Mouse (Mus musculus): ENCODE results near the gene Calhm1.

- no peak for TF ChIP-seq CTCF (IDR thresholded peaks at IDR 0.05; ENCODE audit: low read depth, low read length)
- TF ChIP-seq POLR2A (IDR thresholded peaks at IDR 0.05; ENCODE audit: insufficient read depth, low read length): no peak
- TF ChIP-seq EP300 (IDR thresholded peaks at IDR 0.05; ENCODE audit: insufficient read depth, low read depth, low read length): no peak
These were observed 36.0 kb upstream of the Calhm1 start for GRCm38 (mm10) chr19:47180011-47180410.

Data from ES-Bruce4 (cell line).